Mouse (Mus musculus): ENCODE measurements around the gene Morc1.

GRCm38 (mm10) chr16:48410125-48410524, 20.9 kb upstream of the Morc1 start:
- TF ChIP-seq CTCF (IDR thresholded peaks at IDR 0.05; ENCODE audit: control insufficient read depth, insufficient read depth, insufficient read length) = no peak
- TF ChIP-seq MYOG (IDR thresholded peaks at IDR 0.05; ENCODE audit: control insufficient read depth, extremely low read depth, insufficient read length) = no peak

Measured in C2C12 (cell line).